Mouse (Mus musculus) heart, embryonic 11.5 days (tissue): ENCODE data around the gene Hadhb. TPM values are rescaled to one million over a fixed set of nuclear protein-coding genes. Genes with fewer than 3 reads are reported as not detected.
"Not testable (repeated sequence)": the region's sequence is repeated elsewhere in the genome, so short reads cannot be mapped to it uniquely, and the experiment has no call there.

Experiments used
- ATAC-seq: fragments of 200-750 bp; cut with Nextera tagmentation; replicated peaks from 2 replicates; pipeline ENCODE4 v1.8.0; 2017; ENCODE audit warnings: moderate library complexity; ENCODE audit not compliant: insufficient number of reproducible peaks, low FRiP score, low TSS enrichment
- H3K27ac ChIP-seq: fragments of 300-500 bp; sonication (generic); 2 replicates; pipeline ENCODE4 v1.5.1; 2014; ENCODE audit warnings: mild to moderate bottlenecking, low read depth, low read length
- H3K27me3 ChIP-seq: fragments of 300-500 bp; sonication (generic); 2 replicates; pipeline ENCODE4 v1.6.1; 2014; ENCODE audit warnings: mild to moderate bottlenecking, low read length, mixed read lengths; ENCODE audit not compliant: control insufficient read depth, insufficient read depth
- H3K36me3 ChIP-seq: fragments of 300-500 bp; sonication (generic); 2 replicates; pipeline ENCODE4 v1.6.1; 2014; ENCODE audit warnings: mild to moderate bottlenecking, low read length, moderate library complexity, mixed read lengths; ENCODE audit not compliant: control insufficient read depth, insufficient read depth
- H3K4me1 ChIP-seq: fragments of 300-500 bp; sonication (generic); 2 replicates; pipeline ENCODE4 v1.6.1; 2014; ENCODE audit warnings: low read length; ENCODE audit not compliant: control insufficient read depth, insufficient read depth
- H3K4me2 ChIP-seq: fragments of 300-500 bp; sonication (generic); 2 replicates; pipeline ENCODE4 v1.6.1; 2014; ENCODE audit warnings: mild to moderate bottlenecking, moderate library complexity
- H3K4me3 ChIP-seq: fragments of 300-500 bp; sonication (generic); 2 replicates; pipeline ENCODE4 v1.5.1; 2014; ENCODE audit warnings: low read depth, low read length
- H3K9ac ChIP-seq: fragments of 300-500 bp; sonication (generic); 2 replicates; pipeline ENCODE4 v1.6.1; 2014; ENCODE audit warnings: mild to moderate bottlenecking, low read depth, low read length, moderate library complexity
- H3K9me3 ChIP-seq: fragments of 300-500 bp; sonication (generic); replicated peaks from 2 replicates; pipeline ENCODE4 v1.6.1; 2016; ENCODE audit warnings: low read length; ENCODE audit not compliant: control insufficient read depth
- WGBS: fragments of 180-500 bp; shearing (Covaris S2); extraction: QIAGEN DNeasy Blood & Tissue Kit; methylation state at CpG from one replicate; pipeline ENCODE4 v1.1.7; 2014; ENCODE audit not compliant: insufficient replicate concordance; 5-methylcytosine and 5-hydroxymethylcytosine counted together
- polyA plus RNA-seq: library from polyadenylated mRNA; unstranded; fragments of >200 nt; fragmentation: Nextera tagmentation; extraction: Ambion mirVana; gene quantifications from 2 replicates; pipeline ENCODE4 v1.2.1, GENCODE M21; 2014

The Hadhb gene
- polyA plus RNA-seq, 1 experiment from 2014 or later: 268 TPM

DNA sequence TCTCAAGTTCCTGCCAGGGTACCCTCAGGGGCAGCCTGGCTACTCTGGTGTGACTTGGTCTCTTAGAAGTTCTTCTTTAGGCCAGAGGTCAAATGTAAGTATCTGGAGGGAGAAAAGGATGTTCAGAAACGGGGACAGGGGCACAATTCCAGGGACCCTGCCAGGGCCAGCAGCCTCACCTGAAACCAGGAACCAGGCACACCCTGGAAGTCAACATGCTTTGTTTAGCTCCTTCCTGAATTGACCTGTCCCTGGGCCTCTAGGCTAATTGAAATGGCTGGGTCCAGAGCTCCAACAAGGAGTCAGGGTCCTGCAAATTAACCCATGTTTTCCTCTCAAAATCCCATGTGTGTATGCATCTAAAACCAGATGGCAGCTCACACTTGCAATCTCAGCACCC lies 49.4 kb downstream of the Hadhb start:
- 45% methylated on average over 1 of the region's 1 CpGs for WGBS
- Histone ChIP-seq H3K4me2 (no peak overlapping the region), H3K4me1 (peaks cover 4% of the 10 kb centered on the region), H3K9ac (no peak overlapping the region), H3K4me3 (no peak overlapping the region), H3K27ac (no peak overlapping the region), H3K27me3 (no peaks in the 10 kb centered on the region), H3K9me3 (no peaks in the 10 kb centered on the region), H3K36me3 (no peaks in the 10 kb centered on the region)
- ATAC-seq: no peak

DNA sequence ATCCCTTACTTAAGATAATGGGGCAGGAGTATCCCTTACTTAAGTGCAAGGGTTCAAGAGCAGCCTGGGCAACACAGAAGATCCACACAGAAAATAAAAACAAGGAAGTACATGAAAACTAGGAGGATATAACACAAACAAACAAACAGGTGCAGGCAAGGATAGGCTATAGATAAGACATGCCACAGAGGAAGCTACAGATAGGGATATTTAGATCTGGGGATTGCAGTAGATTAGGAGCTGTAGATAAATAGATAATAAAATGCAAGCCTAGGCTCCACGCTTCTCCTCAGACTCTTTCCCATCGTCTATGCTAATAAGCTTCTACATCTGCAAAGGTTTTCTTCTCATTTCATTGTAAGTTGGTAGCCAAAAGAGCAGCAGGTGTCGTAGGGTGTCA lies 50.0 kb downstream of the Hadhb start:
- Histone ChIP-seq H3K36me3 (no peaks in the 10 kb centered on the region), H3K27me3 (no peaks in the 10 kb centered on the region), H3K9ac (no peak overlapping the region), H3K27ac (no peak overlapping the region), H3K4me1 (peaks cover 6% of the 10 kb centered on the region), H3K4me3 (no peak overlapping the region), H3K4me2 (no peak overlapping the region), H3K9me3 (no peaks in the 10 kb centered on the region)
- ATAC-seq: no peak
- WGBS: 56% methylated on average over 3 of the region's 3 CpGs

DNA sequence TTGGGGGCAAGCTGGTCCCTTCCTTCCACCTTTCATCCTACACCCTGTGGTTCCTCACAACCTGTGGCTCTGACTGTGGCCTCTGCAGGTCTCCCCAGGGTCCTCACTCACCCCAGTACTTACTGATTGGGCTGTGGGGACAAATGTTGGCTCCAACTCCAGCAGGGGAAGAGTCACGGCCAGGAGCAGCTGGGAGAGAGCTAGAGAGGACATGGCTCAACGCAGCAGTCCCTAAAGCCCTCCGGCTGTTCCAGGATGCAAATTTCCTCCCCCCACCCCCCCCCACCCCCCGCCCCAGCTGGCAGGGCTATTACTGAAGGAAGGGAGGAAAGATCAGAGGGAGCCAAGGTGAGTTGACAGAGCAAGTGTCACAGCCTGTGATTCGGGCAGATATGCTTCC lies 50.4 kb downstream of the Hadhb start, which contains the start of gene Adgrf3:
TSS of gene Adgrf3 (minus strand) at position 230 of the 400 bp plus-strand sequence.
- Histone ChIP-seq H3K27me3 (no peaks in the 10 kb centered on the region), H3K36me3 (no peaks in the 10 kb centered on the region), H3K4me2 (no peak within 1 kb of the TSS), H3K4me1 (peaks cover 6% of the 10 kb centered on the region), H3K9me3 (no peaks in the 10 kb centered on the region), H3K27ac (no peak within 1 kb of the TSS), H3K4me3 (no peak within 1 kb of the TSS), H3K9ac (no peak within 1 kb of the TSS)
- no peak for ATAC-seq
- WGBS: 37% methylated on average over 5 of the region's 5 CpGs

DNA sequence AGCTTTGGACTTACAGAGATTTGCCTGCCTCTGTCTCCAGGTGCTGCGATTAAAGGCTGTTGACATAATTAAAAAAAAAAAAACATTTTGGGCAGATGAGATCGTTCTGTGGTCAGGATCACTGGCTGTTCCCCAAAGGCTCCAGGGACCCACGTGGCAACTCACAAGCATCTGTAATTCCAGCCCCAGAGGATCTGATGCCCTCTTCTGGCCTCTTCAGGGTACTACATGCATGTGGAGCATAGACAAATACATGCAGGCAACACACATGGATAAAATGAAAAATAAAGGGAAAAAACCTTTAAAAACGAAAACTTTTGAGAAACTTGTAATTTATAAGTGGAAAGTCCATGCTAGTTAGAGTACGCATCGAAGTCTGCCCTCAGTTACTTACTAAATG lies 52.2 kb downstream of the Hadhb start:
- H3K27me3 ChIP-seq: no peaks in the 10 kb centered on the region

DNA sequence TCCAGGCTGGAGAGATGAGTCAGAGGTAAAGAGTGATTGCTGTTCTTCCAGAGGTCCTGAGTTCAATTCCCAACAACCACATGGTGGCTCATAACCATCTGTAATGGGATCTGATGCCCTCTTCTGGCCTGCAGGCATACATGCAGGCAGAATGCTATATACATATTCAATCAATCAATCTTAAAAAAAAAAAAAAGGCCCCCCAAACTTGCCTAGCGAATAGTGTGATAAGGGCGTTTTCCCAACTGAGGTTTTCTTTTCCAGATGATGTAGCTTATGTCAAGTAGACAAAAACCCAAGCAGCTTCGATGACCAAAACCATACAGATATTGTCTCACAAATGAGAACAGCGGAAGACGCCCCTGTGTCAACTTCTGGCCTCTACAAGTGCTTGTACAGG lies 55.7 kb downstream of the Hadhb start:
- not testable (repeated sequence) for H3K4me1 ChIP-seq, H3K36me3 ChIP-seq, H3K9ac ChIP-seq, H3K27ac ChIP-seq, H3K27me3 ChIP-seq, H3K4me3 ChIP-seq, H3K9me3 ChIP-seq, ATAC-seq, H3K4me2 ChIP-seq
- 89% methylated on average over 5 of the region's 5 CpGs for WGBS

More for the DNA sequence above, 52.2 kb downstream of the Hadhb start:
- Histone ChIP-seq H3K9ac (no peak overlapping the region), H3K4me3 (no peak overlapping the region), H3K4me1 (peaks cover 6% of the 10 kb centered on the region), H3K36me3 (no peaks in the 10 kb centered on the region), H3K9me3 (no peaks in the 10 kb centered on the region), H3K4me2 (no peak overlapping the region), H3K27ac (no peak overlapping the region)
- ATAC-seq: no peak
- 65% methylated on average over 6 of the region's 6 CpGs for WGBS

DNA sequence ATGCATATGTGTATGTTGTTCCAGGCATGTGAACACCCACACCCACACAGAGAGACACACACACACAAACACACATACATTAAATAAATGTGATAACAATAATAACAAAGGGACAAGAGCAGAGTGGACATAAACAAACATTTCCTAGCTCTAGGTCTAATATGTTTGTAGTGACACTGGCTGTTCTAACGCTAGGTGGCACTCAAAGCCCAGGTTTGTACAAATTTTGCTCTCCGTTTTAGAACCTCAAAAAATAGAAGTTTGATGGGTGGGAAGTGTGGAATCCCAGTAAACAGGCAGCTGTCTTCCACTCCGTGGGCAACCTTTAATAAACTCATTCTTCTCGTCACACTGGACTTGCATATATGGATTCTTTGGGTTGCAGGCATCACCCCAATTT lies 59.8 kb downstream of the Hadhb start:
- Histone ChIP-seq H3K9ac (no peak overlapping the region), H3K27ac (no peak overlapping the region), H3K4me1 (no peaks in the 10 kb centered on the region), H3K4me3 (no peak overlapping the region), H3K27me3 (no peaks in the 10 kb centered on the region), H3K36me3 (no peaks in the 10 kb centered on the region), H3K4me2 (no peak overlapping the region), H3K9me3 (no peaks in the 10 kb centered on the region)
- 11% methylated on average over 4 of the region's 4 CpGs for WGBS
- ATAC-seq: no peak

DNA sequence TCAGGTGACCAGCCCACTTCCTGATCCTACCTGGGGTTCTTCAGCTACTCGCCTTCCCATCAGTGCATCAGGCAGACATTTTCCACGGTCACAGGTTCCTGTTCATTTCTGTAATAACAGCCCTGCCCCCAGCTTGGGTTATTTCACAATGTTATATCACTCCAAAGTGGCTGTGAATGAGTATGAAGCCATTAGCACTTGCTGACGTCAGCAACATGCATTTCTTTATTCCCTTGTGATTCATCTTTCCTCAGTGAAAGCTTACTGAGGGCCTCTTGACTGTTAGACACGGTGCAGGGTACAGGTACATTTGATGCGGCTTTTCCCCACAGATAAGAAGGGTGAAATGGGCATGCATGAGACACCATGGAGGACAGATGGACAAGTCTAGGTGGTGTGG lies 60.9 kb downstream of the Hadhb start:
- no peak overlapping the region for H3K9ac ChIP-seq
- no peak for ATAC-seq
- H3K9me3 ChIP-seq: no peaks in the 10 kb centered on the region
- WGBS: 77% methylated on average over 5 of the region's 5 CpGs
- no peaks in the 10 kb centered on the region for H3K4me1 ChIP-seq
- no peak overlapping the region for H3K4me3 ChIP-seq
- no peak overlapping the region for H3K27ac ChIP-seq
- H3K36me3 ChIP-seq: no peaks in the 10 kb centered on the region
- H3K27me3 ChIP-seq: no peaks in the 10 kb centered on the region
- no peak overlapping the region for H3K4me2 ChIP-seq

DNA sequence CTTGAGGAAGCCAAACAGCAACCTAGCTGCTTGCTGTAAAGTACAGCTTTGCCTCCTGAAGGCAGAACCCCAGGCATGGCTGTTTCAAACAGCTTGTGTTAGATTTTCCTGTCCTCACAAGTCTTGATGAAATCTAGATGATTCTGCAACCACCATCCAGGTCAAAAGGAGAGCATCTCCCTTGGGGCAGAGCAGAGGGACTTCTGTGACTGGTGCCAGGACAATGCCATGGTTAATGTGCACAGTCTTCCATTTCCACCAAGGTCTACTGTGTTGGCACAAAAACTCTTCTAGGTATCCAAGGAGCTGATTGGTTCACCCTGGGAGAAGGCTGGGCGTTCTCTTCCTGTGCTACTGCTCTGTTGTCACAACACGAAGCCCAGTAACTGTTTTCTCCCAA lies 64.7 kb downstream of the Hadhb start:
- 86% methylated on average over 2 of the region's 2 CpGs for WGBS
- Histone ChIP-seq H3K4me3 (no peak overlapping the region), H3K9ac (no peak overlapping the region), H3K4me1 (no peaks in the 10 kb centered on the region), H3K4me2 (no peak overlapping the region), H3K27ac (no peak overlapping the region), H3K9me3 (no peaks in the 10 kb centered on the region), H3K27me3 (no peaks in the 10 kb centered on the region), H3K36me3 (no peaks in the 10 kb centered on the region)
- no peak for ATAC-seq

DNA sequence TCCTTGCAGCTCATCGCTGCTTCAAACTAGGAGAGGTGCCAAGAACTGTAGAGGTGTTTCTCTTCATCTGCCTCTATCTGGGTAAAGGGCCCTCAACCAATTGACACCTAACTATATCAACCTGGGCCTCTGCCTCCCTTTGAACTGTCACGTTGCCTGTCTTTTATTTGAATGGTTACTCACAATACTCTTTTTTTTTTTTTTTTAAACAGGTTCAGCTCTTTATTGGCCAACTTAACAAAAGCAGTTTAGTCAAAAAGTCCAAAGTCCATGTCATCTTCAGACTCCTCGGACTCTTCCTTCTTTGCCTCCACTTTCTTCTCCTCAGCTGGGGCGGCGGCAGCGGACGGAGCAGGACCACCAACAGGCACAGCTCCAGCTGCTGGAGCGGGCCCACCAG lies 65.6 kb downstream of the Hadhb start:
- no peak overlapping the region for H3K4me3 ChIP-seq
- ATAC-seq: no peak
- no peaks in the 10 kb centered on the region for H3K36me3 ChIP-seq
- no peak overlapping the region for H3K27ac ChIP-seq
- H3K9me3 ChIP-seq: no peaks in the 10 kb centered on the region
- H3K27me3 ChIP-seq: no peaks in the 10 kb centered on the region
- no peaks in the 10 kb centered on the region for H3K4me1 ChIP-seq
- H3K9ac ChIP-seq: no peak overlapping the region
- H3K4me2 ChIP-seq: no peak overlapping the region
- 86% methylated on average over 8 of the region's 8 CpGs for WGBS
